Mouse (Mus musculus): ENCODE measurements around the gene Siah1a. TPM values are rescaled to one million over a fixed set of nuclear protein-coding genes. Genes with fewer than 3 reads are reported as not detected.

Siah1a gene
- polyA plus RNA-seq, 1 experiment from 2014 or later = 80.1 TPM

DNA sequence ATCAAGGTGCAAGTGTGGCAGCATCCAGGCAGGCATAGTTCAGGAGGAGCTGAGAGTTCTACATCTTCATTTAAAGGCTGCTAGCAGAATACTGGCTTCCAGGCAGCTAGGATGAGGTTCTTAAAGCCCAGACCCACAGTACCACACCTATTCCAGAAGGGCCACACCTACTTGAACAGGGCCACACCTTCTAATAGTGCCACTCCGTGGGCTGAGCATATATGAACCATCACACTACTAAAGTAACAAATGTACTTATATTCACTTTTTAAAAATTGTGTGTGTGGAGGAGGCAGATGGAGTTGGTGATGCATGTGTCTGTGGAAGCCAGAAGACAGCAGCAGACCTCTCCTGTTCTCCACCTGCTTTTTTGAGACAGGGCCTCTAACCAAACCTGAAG lies 51.7 kb downstream of the Siah1a start:
- no peaks in the 10 kb centered on the region for H3K9me3 ChIP-seq (ENCODE audit: control insufficient read depth, low read length)
- H3K4me2 ChIP-seq (replicated peaks) = no peak overlapping the region
- H3K4me3 ChIP-seq (replicated peaks; ENCODE audit: low read length) = no peak overlapping the region
- no peak overlapping the region for H3K9ac ChIP-seq
- H3K4me1 ChIP-seq (replicated peaks; ENCODE audit: control insufficient read depth, insufficient read depth, low read length) = no peaks in the 10 kb centered on the region
- H3K27ac ChIP-seq = no peak overlapping the region
- 90% methylated on average over 1 of the region's 1 CpGs for WGBS
- ATAC-seq (ENCODE audit: low FRiP score) (no peak), DNase-seq (ENCODE audit: low spot score) (no peak)
- H3K27me3 ChIP-seq (ENCODE audit: control insufficient read depth, insufficient read depth, low read length) = no peaks in the 10 kb centered on the region
- H3K36me3 ChIP-seq (replicated peaks; ENCODE audit: control insufficient read depth, insufficient read depth) = peaks cover 8% of the 10 kb centered on the region; the same call in 1 of the 2 replicates

GRCm38 (mm10) chr8:86692107-86692506 lies 53.6 kb downstream of the Siah1a start:
- Histone ChIP-seq H3K4me3 (replicated peaks; ENCODE audit: low read length) (no peak overlapping the region), H3K4me1 (replicated peaks; ENCODE audit: control insufficient read depth, insufficient read depth, low read length) (no peaks in the 10 kb centered on the region), H3K36me3 (replicated peaks; ENCODE audit: control insufficient read depth, insufficient read depth) (peaks cover 13% of the 10 kb centered on the region), H3K4me2 (replicated peaks) (no peak overlapping the region), H3K27me3 (ENCODE audit: control insufficient read depth, insufficient read depth, low read length) (no peaks in the 10 kb centered on the region), H3K9ac (no peak overlapping the region), H3K27ac (no peak overlapping the region), H3K9me3 (ENCODE audit: control insufficient read depth, low read length) (no peaks in the 10 kb centered on the region)
- WGBS = 95% methylated on average over 1 of the region's 1 CpGs
- DNase-seq (ENCODE audit: low spot score) (no peak), ATAC-seq (ENCODE audit: low FRiP score) (no peak)

- no peak for DNase-seq (ENCODE audit: low spot score)
- Histone ChIP-seq H3K27me3 (ENCODE audit: control insufficient read depth, insufficient read depth, low read length) (no peaks in the 10 kb centered on the region), H3K9ac (no peak overlapping the region), H3K27ac (no peak overlapping the region), H3K4me1 (replicated peaks; ENCODE audit: control insufficient read depth, insufficient read depth, low read length) (no peaks in the 10 kb centered on the region), H3K36me3 (replicated peaks; ENCODE audit: control insufficient read depth, insufficient read depth) (peaks cover 11% of the 10 kb centered on the region), H3K9me3 (ENCODE audit: control insufficient read depth, low read length) (no peaks in the 10 kb centered on the region), H3K4me2 (replicated peaks) (no peak overlapping the region), H3K4me3 (replicated peaks; ENCODE audit: low read length) (no peak overlapping the region)
- 90% methylated on average over 3 of the region's 3 CpGs for WGBS
- ATAC-seq (ENCODE audit: low FRiP score) = no peak
These were observed 59.1 kb downstream of the Siah1a start for GRCm38 (mm10) chr8:86686629-86687028.

Other genes starting within 250 kb of the Siah1a start
- gene Abcc12, start 165.2 kb downstream of the Siah1a start, polyA plus RNA-seq (2014; fragmentation: Nextera tagmentation; extraction: Ambion mirVana) = 0.21 and 0.23 TPM in 2 replicates
- 83.4 and 92.0 TPM in 2 replicates for gene Lonp2, start 121.9 kb downstream of the Siah1a start, polyA plus RNA-seq (2014; fragmentation: Nextera tagmentation; extraction: Ambion mirVana)
- 6.5 and 7.1 TPM in 2 replicates for gene Gm10638, start 235 bp downstream of the Siah1a start, polyA plus RNA-seq (2014; fragmentation: Nextera tagmentation; extraction: Ambion mirVana)
- gene N4bp1, start 139.3 kb upstream of the Siah1a start, polyA plus RNA-seq (2014; fragmentation: Nextera tagmentation; extraction: Ambion mirVana) = 11.0 and 11.8 TPM in 2 replicates

All from hindbrain, embryonic 14.5 days (tissue).